Mouse (Mus musculus) lung, postnatal 36 days (tissue): ENCODE data around the gene Eri3.

Experiments used
- DNase-seq: peaks from one replicate; pipeline ENCODE4 v3.0.0; 2022; ENCODE audit warnings: mixed read lengths

Eri3 gene

DNA sequence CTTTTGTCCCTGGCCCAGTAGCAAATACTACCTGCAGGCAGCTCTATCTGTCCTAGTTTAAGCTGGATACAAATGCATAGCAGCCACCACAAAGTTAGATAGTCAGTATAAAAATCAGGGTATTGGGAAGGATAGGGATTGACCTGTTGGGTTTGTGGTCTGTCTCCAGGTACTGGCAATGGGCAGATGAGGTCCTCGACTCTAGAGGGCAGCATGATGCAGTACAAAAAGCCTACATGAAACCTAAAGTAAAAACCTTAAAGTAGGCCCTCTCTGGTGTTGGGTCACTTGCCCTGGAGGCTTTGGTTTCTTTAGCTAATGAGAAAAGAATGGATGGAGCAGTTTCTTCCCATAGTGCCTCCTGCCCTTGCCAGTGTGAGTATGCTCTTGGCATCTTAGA, 78.3 kb downstream of the Eri3 start:
- no peak for DNase-seq

DNA sequence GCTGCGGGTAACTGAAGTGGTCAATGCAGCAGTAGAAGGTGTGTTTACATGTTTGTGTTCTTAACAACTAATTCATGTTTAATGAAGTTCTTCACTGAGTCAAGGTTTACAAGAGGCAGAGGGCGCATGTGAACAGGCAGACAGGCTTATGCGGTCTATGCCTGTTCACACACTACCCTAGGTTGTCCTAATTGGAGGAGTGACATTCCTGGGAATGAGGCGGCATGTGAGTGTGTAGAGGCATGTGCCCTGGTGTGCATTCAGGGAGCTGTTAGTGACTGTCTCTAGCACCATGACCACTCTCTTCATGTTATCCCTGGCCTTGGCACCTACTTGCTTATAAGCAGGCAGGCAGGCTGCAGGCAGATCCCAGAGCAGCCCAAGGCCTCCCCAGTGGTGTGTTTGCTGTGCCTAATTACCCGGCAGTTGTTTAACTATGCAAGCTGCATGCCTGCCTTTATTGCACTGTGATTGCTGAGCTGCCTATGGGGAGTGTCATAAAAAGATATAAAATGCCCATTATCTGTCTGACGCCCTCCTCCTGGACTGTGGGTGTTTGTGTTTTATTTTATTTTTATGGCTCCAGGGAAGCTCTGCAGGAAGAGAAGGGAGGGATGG, 80.0 kb downstream of the Eri3 start:
- DNase-seq, result no peak

GRCm38 (mm10) chr4:117633527-117633926, 83.4 kb downstream of the Eri3 start:
- no peak for DNase-seq

DNA sequence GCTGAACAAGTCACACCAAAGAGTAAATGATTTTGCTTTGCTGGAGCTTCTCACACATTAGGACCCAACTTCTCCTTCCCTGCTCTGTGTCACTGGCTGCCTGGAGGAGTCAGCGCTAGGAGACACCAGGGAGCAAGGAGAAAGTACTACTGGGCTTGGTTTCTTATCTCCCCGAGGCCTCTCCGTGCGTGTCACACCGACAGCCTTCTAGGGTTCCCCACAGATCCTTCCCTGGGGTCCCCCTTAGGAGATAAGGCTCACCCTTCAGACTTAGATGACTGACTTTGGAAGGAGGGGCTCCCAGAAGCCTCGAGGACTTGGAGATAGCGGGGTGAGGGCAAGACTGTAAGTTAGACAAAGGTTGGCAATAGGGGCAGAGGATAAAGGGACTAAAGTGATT, 84.5 kb downstream of the Eri3 start:
- no peak for DNase-seq

DNA sequence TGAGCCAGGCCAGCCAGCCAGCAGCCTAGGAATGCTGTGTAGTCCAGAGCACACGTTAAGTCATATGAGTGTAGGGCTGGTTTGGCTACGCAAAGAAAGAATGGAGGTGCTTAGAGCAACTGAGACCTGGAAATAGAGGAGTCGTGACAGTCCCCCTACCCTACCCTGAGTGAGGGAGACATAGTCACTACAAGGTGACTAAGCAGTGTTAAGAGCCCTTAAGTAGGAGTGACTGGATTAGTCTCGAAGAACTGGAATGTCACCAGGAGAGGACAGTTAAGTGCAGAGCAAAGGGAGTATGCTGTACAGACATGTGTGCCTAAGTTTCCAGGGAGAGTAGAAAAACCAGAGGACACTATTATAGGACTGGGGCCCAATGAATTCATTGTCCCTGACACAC, 86.0 kb downstream of the Eri3 start:
- DNase-seq, result peak; percentile 21

DNA sequence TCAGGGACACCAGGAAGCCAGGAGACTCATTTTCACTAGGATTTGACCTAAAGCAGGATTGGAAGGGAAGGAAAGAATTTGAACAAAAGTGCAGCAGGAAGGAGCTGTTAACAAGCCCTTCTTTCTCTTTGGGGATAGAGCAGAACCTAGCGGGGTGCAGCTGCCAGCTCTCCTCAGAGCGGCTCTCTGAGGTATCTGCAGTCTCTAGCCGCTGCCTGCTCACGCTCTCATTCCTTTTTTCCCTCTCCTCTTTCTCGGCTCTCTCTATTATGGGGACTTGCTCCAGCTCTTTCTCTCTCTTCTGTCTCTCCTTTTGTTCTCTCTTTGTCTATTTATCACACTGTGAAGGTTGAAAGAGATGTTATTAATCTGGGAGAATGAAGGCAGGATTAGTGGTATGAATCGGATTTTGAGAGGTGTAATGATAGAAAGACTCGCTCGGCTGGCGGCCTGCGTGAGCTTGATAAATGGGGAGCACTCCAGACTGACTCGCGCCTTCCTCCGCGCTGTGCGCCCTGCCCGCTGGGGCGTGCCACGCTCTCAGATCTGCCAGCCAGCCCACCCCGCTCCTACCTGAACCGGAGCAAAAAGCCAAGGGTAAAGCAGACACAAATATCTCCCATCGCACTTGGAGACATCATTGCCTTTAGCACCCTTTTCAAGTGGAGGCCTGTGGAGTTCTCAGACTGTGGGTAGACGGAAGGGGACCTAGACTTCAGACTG, 86.9 kb downstream of the Eri3 start:
- DNase-seq, result no peak

- DNase-seq, result no peak
Observed at GRCm38 (mm10) chr4:117640925-117641703, 90.9 kb downstream of the Eri3 start.

- no peak for DNase-seq
Observed at GRCm38 (mm10) chr4:117641804-117642203, 91.6 kb downstream of the Eri3 start.

DNA sequence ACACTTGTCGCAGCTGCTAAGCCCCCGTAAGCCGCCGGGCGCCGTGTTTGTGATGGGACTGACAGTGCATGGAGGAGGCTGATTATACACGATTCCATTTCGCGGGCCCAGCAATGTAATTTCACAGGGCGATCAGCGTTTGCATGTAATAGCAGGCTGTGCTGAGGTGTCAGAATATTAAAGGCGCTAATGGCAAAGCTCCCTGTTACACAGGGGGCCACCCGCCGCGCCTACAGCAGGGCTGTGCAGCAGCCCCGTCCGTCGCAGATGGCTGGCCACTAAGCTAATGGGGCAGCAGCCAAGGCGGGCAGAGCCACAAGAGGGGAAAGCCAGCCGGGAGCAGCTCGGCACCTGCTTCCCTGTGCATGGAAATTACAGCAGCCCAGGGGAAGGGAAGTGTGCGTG, 94.9 kb downstream of the Eri3 start:
- DNase-seq, result no peak

- no peak for DNase-seq
Observed at GRCm38 (mm10) chr4:117645859-117646258, 95.7 kb downstream of the Eri3 start.

DNA sequence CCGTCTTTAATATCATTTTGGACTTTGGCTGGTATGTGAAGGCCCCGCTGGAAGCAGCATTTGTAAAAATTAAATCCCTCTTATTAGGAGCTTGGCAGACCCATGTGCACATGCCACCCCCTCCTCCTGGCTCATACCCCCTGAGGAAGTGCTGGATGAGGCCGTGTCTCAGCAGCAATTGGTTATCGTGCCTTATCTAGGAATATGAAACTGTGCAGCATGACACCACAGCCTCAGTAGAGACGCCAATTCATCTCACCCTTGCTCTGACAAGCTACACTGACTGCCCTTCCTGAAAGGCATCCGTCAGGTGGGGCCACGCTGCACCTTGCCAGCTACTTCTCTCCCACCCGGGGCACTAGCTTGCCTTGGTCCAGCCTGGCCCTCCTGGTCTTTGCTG, 96.3 kb downstream of the Eri3 start:
- DNase-seq, result no peak

DNA sequence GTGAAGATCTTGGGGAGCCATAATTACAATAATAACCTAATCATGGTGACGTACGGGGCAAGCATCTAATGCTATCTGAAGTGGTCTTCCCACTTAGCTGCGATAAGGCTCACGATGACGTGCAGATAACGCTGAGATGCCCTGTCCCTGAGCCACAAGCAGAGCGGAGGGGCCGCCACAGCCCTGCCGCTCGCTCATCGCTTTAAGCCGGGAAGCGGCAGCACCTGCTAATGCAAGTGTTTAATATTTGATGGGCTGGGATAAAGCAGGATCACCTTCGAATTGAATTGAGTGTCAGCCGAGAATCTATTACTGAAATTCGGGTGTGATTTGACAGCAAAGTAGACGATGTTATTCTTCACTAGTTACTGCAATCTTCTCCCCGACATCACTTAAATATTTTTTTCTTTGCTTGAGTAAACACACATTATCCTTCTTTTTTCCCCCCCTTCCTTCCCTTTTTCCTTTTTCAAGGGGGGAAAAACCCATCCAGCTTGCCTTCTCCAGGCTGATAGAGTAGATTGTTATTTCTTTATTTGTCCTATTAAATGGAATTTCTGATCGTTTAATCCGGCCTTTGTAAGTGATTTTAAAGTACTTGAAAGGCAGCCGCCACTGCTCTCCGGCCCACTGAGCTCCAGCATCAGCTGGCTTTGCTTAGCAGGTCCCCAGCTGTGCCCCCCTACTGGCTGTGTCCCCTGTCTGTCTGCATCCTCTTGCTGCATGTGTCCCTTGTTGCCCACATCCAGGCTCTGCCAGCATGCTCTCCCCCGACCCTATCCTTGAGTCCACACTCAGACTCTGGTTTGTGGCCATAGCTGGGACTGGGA, 97.0 kb downstream of the Eri3 start:
- no peak for DNase-seq

- DNase-seq, result no peak
Observed at GRCm38 (mm10) chr4:117651626-117652101, 101.5 kb downstream of the Eri3 start.

GRCm38 (mm10) chr4:117652727-117653126, 102.6 kb downstream of the Eri3 start:
- no peak for DNase-seq

DNA sequence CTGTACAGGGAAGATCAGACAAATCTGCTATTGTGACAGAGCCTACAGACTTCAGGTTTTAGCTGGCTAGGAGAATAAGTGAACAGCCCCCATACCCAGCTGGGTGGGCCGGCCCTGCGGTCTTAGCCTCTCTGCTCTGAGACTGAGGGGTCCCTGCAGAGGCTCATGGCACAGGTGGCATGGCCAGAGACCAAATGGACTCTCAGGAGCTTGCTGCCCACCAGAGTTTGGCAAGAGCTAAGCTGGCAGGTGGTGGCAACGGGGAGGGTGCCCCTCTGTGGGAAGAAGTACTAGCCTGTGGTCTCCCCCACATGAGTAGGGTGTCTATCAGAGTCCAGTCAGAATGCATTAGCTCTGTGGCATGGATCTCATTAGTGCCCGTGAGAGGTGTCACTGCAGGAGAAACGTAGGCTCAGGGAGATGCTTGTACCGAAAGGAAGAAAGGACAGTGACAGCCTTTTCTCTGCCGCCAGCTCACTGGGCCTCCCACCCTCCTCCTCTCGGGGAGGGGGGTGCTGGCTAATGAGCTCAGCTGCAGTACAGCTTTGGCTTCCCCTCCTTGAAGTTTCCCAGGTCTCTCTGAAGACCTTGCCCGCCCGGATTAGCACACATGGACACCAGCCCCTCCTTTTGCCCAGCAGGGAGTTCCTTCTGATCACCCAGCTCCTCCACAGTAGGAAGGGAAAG, 104.0 kb downstream of the Eri3 start:
- DNase-seq, result no peak

DNA sequence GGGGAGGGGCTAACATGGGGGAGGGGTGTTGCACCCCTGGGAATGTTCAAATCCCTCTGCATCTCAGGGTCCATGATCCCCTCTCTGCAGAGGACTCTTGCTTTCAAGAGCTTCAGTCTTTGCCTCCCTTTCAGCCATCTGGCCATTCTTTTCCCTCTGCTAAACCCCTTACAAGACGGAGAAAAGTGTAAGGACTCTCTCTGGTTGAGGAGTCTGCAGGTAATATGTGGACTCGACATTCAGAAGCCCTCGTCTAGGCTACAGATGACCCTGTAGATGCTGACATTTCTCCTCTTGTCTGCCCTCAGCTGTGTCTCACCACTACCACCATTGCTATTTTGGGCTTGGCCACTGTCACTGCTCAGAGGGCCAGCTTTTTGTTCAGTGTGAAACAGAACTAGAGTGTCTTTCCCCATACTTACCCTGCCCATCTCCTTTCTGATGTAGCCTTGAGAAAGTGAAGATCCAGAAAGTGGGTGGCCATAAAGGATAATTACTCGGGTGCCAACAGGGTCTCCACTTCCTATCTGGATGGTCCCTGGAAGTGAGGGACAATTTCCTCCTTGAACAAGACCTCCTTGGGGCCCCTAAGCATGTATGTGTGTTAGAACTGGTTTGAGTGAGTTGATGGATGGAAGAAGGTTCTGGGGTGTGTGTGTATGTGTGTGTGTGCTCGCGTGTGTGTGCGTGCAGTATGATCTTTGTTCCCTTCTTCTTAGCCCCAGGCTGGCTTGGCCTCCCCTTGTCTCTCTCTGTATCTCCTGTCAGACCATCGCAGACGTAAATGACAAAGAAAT, 104.7 kb downstream of the Eri3 start:
- peak; percentile 26 for DNase-seq

DNA sequence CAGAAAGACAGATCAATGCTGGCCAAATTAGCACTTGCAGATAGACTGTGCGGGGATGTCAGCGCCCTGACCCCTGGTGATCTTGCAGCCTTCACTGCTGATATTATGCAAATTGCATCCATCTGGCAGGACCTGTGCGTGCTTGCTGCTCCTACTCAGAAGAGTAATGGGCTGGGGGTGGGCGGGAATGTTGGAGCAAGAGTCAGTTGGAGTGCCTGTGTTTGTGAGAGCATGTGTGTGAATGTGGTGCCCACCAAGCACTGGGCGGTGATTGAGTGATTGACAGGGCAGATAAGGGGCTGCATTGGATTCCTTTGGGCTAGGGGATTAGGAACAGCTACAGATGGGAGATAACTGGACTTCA, 105.3 kb downstream of the Eri3 start:
- no peak for DNase-seq

DNA sequence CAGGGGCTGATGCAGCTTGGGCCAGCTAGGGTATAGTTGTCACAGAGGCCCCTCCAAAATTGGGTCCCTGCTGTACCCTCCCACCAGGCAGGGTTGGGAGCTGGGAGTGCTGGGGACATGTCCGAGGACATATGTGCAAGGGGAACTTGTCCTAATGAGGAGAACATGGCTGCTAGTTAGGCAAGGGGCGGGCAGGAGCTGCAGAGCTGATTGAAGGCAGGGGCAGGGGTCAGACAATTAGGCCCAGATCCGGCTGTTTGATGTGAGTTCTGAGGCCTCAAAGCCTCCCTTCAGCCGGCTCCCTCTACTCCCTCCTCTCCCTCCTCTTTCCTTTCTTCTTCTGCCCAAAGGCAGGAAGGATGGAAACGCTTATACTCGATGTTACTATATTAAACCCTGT, 106.8 kb downstream of the Eri3 start:
- no peak for DNase-seq

DNA sequence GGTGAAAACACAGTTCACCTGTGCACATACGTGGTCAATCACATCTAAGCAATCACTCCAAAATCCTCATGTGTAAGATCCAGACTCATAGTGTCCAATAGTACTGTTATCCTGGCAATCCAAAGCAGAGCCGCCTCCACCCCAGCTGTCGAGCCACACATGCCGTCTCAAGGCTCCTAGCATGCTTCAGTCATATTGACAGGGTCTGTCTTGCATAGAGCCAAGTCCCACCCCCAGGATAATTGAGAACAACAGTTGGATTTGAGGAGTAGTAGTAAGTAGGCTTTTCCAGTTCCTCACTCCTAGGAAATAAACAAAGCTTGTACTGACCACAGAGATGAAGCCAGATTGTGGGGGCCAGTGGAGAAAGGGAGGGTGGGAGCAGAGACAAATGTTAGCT, 107.5 kb downstream of the Eri3 start:
- DNase-seq, result peak; percentile 14

DNA sequence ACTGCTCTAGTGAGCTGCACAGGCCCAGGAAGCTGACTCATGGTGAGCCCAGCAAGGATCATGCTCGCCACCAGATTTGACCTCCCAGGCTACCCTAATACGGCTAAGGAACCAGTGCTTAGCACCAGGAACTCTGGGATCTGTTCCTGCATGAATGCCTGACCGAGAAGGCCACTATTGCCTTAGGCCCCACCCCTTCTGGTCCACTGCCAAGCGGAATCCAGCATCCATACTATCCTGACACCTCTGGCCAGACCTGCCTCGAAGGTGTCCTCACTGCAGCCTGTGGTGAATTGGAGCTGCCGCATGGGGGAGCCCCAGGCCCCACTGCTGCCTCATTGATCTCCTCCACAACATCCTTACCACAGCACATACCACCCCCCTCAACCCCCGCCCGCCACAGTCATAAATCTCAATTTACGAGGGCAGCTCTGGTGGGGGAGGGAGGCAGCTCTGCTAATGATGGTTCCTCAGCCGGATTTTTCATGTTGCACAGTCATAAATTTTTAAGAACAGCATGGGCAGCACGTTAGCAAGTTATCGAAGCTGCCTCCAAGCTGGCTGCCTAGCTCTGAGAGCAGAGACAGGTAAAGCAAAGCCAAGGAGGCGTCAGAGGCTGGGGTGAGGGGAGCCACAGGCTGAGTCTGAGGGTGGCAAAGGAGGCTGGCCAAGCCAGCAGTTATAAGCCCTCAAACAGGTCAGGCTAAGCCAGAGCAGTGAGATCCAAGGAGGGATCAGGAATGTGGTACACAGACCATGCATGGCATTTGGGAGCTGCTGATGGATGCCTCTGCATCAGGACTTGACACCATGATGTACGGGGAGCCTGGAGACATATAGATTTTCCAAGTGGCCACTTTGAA, 108.6 kb downstream of the Eri3 start:
- peak; percentile 18 for DNase-seq

- DNase-seq, result peak; percentile 56
Observed at GRCm38 (mm10) chr4:117660001-117660400, 109.8 kb downstream of the Eri3 start.
